Mouse (Mus musculus): ENCODE measurements at regions not wholly inside any gene's neighbourhood (a gene's known extent, or its start where the extent isn't known, plus 50 kb on each side); places are given as distances from the start of the nearest gene placed in this dataset.

DNA sequence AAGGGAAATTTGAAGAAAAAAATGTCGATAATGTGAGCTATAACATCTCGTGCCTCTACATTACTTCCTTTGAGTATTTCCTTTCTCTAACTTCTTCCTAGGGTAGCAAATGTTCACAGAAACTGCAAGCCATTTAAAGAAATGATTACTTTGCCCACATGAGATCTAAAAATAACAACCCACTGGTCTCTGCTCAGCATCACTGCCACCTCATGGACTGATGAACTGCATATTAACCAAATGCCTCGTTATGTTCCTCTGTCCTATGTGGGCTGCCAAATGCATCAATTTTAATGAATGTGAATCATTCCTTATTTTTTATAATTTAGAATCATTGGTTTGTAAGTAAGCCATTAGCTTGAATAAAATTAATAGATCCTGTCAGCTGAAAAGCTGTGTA, 590.0 kb upstream of the Nr3c2 start:
- Histone ChIP-seq H3K27me3 (ENCODE audit: control insufficient read depth in 1 of 2, insufficient read depth in 2 of 2, low read length in 2 of 2) (no peaks in the 10 kb centered on the region), H3K79me2 (ENCODE audit: control insufficient read depth, insufficient read depth, low read length, poor library complexity) (no peaks in the 10 kb centered on the region), H3K4me3 (ENCODE audit: control insufficient read depth in 1 of 2, insufficient read depth in 1 of 2, low read depth in 2 of 2, low read length in 2 of 2) (no peak overlapping the region), H3K4me1 (ENCODE audit: control insufficient read depth in 1 of 2, insufficient read depth in 2 of 2, low read length in 2 of 2) (no peaks in the 10 kb centered on the region), H3K27ac (ENCODE audit: control insufficient read depth, low read depth, low read length) (no peak overlapping the region), H3K9me3 (replicated peaks; ENCODE audit: insufficient read depth, low read length) (no peaks in the 10 kb centered on the region), H3K36me3 (ENCODE audit: control insufficient read depth in 1 of 2, insufficient read depth in 2 of 2, low read length in 2 of 2) (no peaks in the 10 kb centered on the region), H3K9ac (ENCODE audit: control insufficient read depth, low read depth, low read length, poor library complexity, severe bottlenecking) (no peak overlapping the region)
- no peak for DNase-seq (ENCODE audit: low read depth, low spot score)
- TF ChIP-seq POLR2A (IDR thresholded peaks at IDR 0.05; ENCODE audit: control insufficient read depth in 1 of 2, insufficient read depth in 1 of 2, low read depth in 1 of 2, low read length in 2 of 2, poor library complexity in 1 of 2): no peak
- no peak for TF ChIP-seq MYB (IDR thresholded peaks at IDR 0.05; ENCODE audit: low read depth, low read length)
- no peak for TF ChIP-seq CHD2 (IDR thresholded peaks at IDR 0.05; ENCODE audit: low read length)
- TF ChIP-seq ZC3H11A (IDR thresholded peaks at IDR 0.05; ENCODE audit: low read depth, low read length): no peak
- no peak for TF ChIP-seq E2F4 (IDR thresholded peaks at IDR 0.05; ENCODE audit: borderline replicate concordance, low read depth, low read length)
- TF ChIP-seq RCOR1 (IDR thresholded peaks at IDR 0.05; ENCODE audit: low read depth, low read length): no peak
- no peak for TF ChIP-seq MXI1 (IDR thresholded peaks at IDR 0.05; ENCODE audit: low read depth, low read length)
- TF ChIP-seq ZNF384 (IDR thresholded peaks at IDR 0.05; ENCODE audit: low read depth, low read length): no peak
- TF ChIP-seq NRF1 (IDR thresholded peaks at IDR 0.05; ENCODE audit: insufficient read depth, low read depth, low read length, poor library complexity, severe bottlenecking): no peak
- no peak for TF ChIP-seq MYC (IDR thresholded peaks at IDR 0.05; ENCODE audit: low read depth, low read length)
- TF ChIP-seq TAL1 (IDR thresholded peaks at IDR 0.05; ENCODE audit: low read length): no peak
- no peak for TF ChIP-seq TBP (IDR thresholded peaks at IDR 0.05; ENCODE audit: low read depth, low read length)
- no peak for TF ChIP-seq GABPA (IDR thresholded peaks at IDR 0.05; ENCODE audit: low read depth, low read length)
- TF ChIP-seq EP300 (IDR thresholded peaks at IDR 0.05; ENCODE audit: low read depth in 1 of 2, low read length in 2 of 2): no peak
- no peak for TF ChIP-seq KAT2A (conservative IDR thresholded peaks at IDR 0.05; ENCODE audit: low read depth, low read length)
- no peak for TF ChIP-seq POLR2AphosphoS5 (IDR thresholded peaks at IDR 0.05; ENCODE audit: borderline replicate concordance, low read depth, low read length)
- TF ChIP-seq HCFC1 (IDR thresholded peaks at IDR 0.05; ENCODE audit: low read depth, low read length): no peak
- no peak for TF ChIP-seq SIN3A (IDR thresholded peaks at IDR 0.05; ENCODE audit: low read length)

DNA sequence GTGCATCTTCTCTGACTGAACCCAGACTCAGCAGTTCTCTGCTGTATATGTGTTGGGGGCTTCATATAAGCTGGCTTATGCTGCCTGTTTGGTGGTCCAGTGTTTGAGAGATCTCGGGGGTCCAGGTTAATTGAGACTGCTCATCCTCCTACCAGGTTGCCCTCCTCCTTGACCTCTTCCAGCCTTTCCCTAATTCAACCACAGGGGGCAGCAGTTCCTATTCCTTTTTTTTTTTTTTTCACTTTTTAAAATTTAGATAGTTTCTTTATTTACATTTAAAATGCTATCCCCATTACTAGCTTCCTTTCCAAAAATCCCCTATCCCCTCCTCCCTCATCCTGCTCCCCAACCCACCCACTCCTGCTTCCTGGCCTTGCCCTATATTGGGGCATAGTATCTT, 570.7 kb upstream of the Nr3c2 start:
- no peak overlapping the region for H3K4me3 ChIP-seq (ENCODE audit: control insufficient read depth in 1 of 2, insufficient read depth in 1 of 2, low read depth in 2 of 2, low read length in 2 of 2)
- H3K9ac ChIP-seq (ENCODE audit: control insufficient read depth, low read depth, low read length, poor library complexity, severe bottlenecking): no peak overlapping the region
- no peaks in the 10 kb centered on the region for H3K36me3 ChIP-seq (ENCODE audit: control insufficient read depth in 1 of 2, insufficient read depth in 2 of 2, low read length in 2 of 2)
- no peaks in the 10 kb centered on the region for H3K79me2 ChIP-seq (ENCODE audit: control insufficient read depth, insufficient read depth, low read length, poor library complexity)
- H3K27me3 ChIP-seq (ENCODE audit: control insufficient read depth in 1 of 2, insufficient read depth in 2 of 2, low read length in 2 of 2): no peaks in the 10 kb centered on the region
- DNase-seq (ENCODE audit: low read depth, low spot score): no peak
- no peak for TF ChIP-seq MXI1 (IDR thresholded peaks at IDR 0.05; ENCODE audit: low read depth, low read length)
- TF ChIP-seq ZKSCAN1 (IDR thresholded peaks at IDR 0.05; ENCODE audit: low read depth, low read length): no peak
- TF ChIP-seq ZNF384 (IDR thresholded peaks at IDR 0.05; ENCODE audit: low read depth, low read length): 0 out of 2 replicates have a peak, but pooled peaks have one; percentile 27
- TF ChIP-seq BHLHE40 (IDR thresholded peaks at IDR 0.05; ENCODE audit: borderline replicate concordance, low read depth, low read length): no peak
- TF ChIP-seq MAZ (IDR thresholded peaks at IDR 0.05; ENCODE audit: low read depth, low read length): no peak
- TF ChIP-seq NELFE (IDR thresholded peaks at IDR 0.05; ENCODE audit: low read depth, low read length): no peak
- no peak for TF ChIP-seq GATA1 (IDR thresholded peaks at IDR 0.05; ENCODE audit: low read depth, low read length)
- no peak for TF ChIP-seq CTCF (IDR thresholded peaks at IDR 0.05 in 2 of 3, conservative IDR thresholded peaks at IDR 0.05 in 1 of 3; ENCODE audit: control insufficient read depth in 1 of 3, insufficient read depth in 1 of 3, low read depth in 2 of 3, low read length in 3 of 3, poor library complexity in 1 of 3, severe bottlenecking in 1 of 3)
- H3K27ac ChIP-seq (ENCODE audit: control insufficient read depth, low read depth, low read length): no peak overlapping the region
- no peaks in the 10 kb centered on the region for H3K9me3 ChIP-seq (replicated peaks; ENCODE audit: insufficient read depth, low read length)
- no peaks in the 10 kb centered on the region for H3K4me1 ChIP-seq (ENCODE audit: control insufficient read depth in 1 of 2, insufficient read depth in 2 of 2, low read length in 2 of 2)

Measured in MEL (cell line).